Mouse (Mus musculus) C2C12 (cell line): ENCODE measurements around the gene Hist1h4k. TPM values are rescaled to one million over a fixed set of nuclear protein-coding genes. Genes with fewer than 3 reads are reported as not detected.
A peak's percentile ranks its signal among the peaks of the same experiment; 100 is the strongest.
"Not testable (repeated sequence)": the region's sequence is repeated elsewhere in the genome, so short reads cannot be mapped to it uniquely, and the experiment has no call there.

ENCODE experiments used
- H3K27me3 ChIP-seq: one replicate; pipeline ENCODE4 v1.6.1; 2011; ENCODE audit not compliant: control insufficient read depth, insufficient read depth, insufficient read length
- H3K36me3 ChIP-seq: one replicate; pipeline ENCODE4 v1.6.1; 2011; ENCODE audit not compliant: control insufficient read depth, insufficient read depth
- H3K4me3 ChIP-seq: one replicate; pipeline ENCODE4 v1.5.1; 2011; ENCODE audit warnings: mild to moderate bottlenecking, control low read depth; ENCODE audit not compliant: poor library complexity, insufficient read depth, severe bottlenecking
- H3K79me2 ChIP-seq: one replicate; pipeline ENCODE4 v1.6.1; 2011; ENCODE audit not compliant: control insufficient read depth, insufficient read depth
- H3K79me3 ChIP-seq: one replicate; pipeline ENCODE4 v1.6.1; 2011; ENCODE audit warnings: low read depth, control low read depth
- H3ac ChIP-seq: one replicate; pipeline ENCODE3; 2011; ENCODE audit warnings: low read depth; ENCODE audit not compliant: control insufficient read depth, insufficient read length
- CEBPB ChIP-seq: IDR thresholded peaks from one replicate; pipeline ENCODE4 v1.6.1; 2011; ENCODE audit warnings: low read depth, mild to moderate bottlenecking, control low read depth, moderate library complexity
- CTCF ChIP-seq: IDR thresholded peaks from one replicate; pipeline ENCODE4 v1.5.1; 2011; ENCODE audit not compliant: control insufficient read depth, insufficient read depth, insufficient read length
- FOSL1 ChIP-seq: IDR thresholded peaks from one replicate; pipeline ENCODE4 v1.8.0; 2011; ENCODE audit warnings: mild to moderate bottlenecking, low read length; ENCODE audit not compliant: poor library complexity, insufficient read depth, severe bottlenecking
- MAX ChIP-seq: IDR thresholded peaks from one replicate; pipeline ENCODE4 v1.6.1; 2011; ENCODE audit warnings: mild to moderate bottlenecking, control low read depth
- MYOD1 ChIP-seq: IDR thresholded peaks from one replicate; pipeline ENCODE4 v1.6.1; 2011; ENCODE audit warnings: low read depth; ENCODE audit not compliant: control insufficient read depth, insufficient read length
- MYOG ChIP-seq: IDR thresholded peaks from one replicate; pipeline ENCODE4 v1.6.1; 2011; ENCODE audit not compliant: control insufficient read depth, insufficient read length; ENCODE audit errors: extremely low read depth
- USF1 ChIP-seq: IDR thresholded peaks from one replicate; pipeline ENCODE4 v1.6.1; 2011; ENCODE audit warnings: low read depth, mild to moderate bottlenecking, control low read depth, moderate library complexity
- polyA plus RNA-seq: library from polyadenylated mRNA; unstranded; fragments of >200 nt; fragmentation: generic; extraction: Trizol; gene quantifications from one replicate; pipeline ENCODE4 v1.2.1, GENCODE M21; 2012; ENCODE audit warnings: missing spikeins

Hist1h4k gene
- polyA plus RNA-seq, 1 experiment, result 10.3 TPM

GRCm38 (mm10) chr13:21781021-21781555 lies 30.8 kb upstream of the Hist1h4k start:
- H3K27me3 ChIP-seq, result no peaks in the 10 kb centered on the region
- no peaks in the 10 kb centered on the region for H3K79me2 ChIP-seq
- H3ac ChIP-seq, result no peak overlapping the region
- H3K79me3 ChIP-seq, result no peaks in the 10 kb centered on the region
- TF ChIP-seq USF1, result no peak
- no peak overlapping the region for H3K4me3 ChIP-seq
- H3K36me3 ChIP-seq, result no peaks in the 10 kb centered on the region

GRCm38 (mm10) chr13:21779767-21780731 lies 29.7 kb upstream of the Hist1h4k start, which contains the start of gene Hist1h1b:
Gene Hist1h1b, minus strand, starts transcription at chr13:21780625.
- Histone ChIP-seq H3K27me3 (no peaks in the 10 kb centered on the region), H3K36me3 (no peaks in the 10 kb centered on the region), H3K79me2 (no peaks in the 10 kb centered on the region), H3ac (peak within 1 kb of the TSS; percentile 94), H3K79me3 (no peaks in the 10 kb centered on the region), H3K4me3 (peak within 1 kb of the TSS; percentile 43)
- no peak for TF ChIP-seq MYOD1
- TF ChIP-seq CTCF, result no peak
- TF ChIP-seq MYOG, result peak; percentile 94

- Histone ChIP-seq H3K79me2 (no peaks in the 10 kb centered on the region), H3ac (peak overlapping the region; percentile 94), H3K4me3 (peak overlapping the region; percentile 43), H3K27me3 (no peaks in the 10 kb centered on the region), H3K36me3 (no peaks in the 10 kb centered on the region), H3K79me3 (no peaks in the 10 kb centered on the region)
- TF ChIP-seq MYOG (no peak), CEBPB (no peak), MAX (no peak), MYOD1 (no peak), FOSL1 (no peak), CTCF (no peak), USF1 (peak; percentile 20)
These were observed 28.8 kb upstream of the Hist1h4k start for GRCm38 (mm10) chr13:21778814-21779766.

- TF ChIP-seq FOSL1 (no peak), MAX (no peak), USF1 (no peak), CTCF (no peak), MYOG (no peak), MYOD1 (no peak)
- no peak overlapping the region for H3K4me3 ChIP-seq
- H3K27me3 ChIP-seq, result no peaks in the 10 kb centered on the region
These were observed 5.4 kb upstream of the Hist1h4k start for GRCm38 (mm10) chr13:21755707-21756106.

DNA sequence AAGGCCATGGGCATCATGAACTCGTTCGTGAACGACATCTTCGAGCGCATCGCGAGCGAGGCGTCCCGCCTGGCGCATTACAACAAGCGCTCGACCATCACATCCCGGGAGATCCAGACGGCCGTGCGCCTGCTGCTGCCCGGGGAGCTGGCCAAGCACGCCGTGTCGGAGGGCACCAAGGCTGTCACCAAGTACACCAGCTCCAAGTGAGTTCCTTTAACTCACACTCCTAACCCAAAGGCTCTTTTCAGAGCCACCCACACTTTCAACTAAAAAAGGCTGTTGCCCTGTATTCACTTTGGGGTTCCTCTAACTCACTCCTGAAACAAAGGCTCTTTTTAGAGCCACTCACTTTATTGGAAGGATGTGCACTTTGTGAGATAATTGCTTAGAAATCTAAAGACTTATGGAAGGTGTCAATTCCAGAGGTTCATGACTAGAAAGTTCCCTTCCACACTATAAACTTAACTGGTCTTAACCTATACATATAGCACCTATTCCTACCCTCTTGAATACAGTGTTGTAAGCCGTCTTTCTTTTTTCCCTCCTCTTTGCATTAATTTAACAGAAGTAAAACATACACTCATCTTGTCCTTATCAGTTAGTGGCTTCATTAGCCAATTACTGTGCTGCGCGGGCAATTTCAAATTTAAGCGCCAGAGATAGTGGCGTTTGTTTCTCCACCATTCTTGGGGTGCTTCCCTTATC lies 4.1 kb upstream of the Hist1h4k start:
- H3ac ChIP-seq, H3K79me3 ChIP-seq, H3K27me3 ChIP-seq, H3K36me3 ChIP-seq, H3K79me2 ChIP-seq: not testable (repeated sequence)
- H3K4me3 ChIP-seq, result peak overlapping the region; percentile 25

More at GRCm38 (mm10) chr13:21755707-21756106, 5.4 kb upstream of the Hist1h4k start:
- Histone ChIP-seq H3K79me2 (no peaks in the 10 kb centered on the region), H3K79me3 (no peaks in the 10 kb centered on the region), H3K36me3 (no peaks in the 10 kb centered on the region), H3ac (no peak overlapping the region)
